Comparison of ENCODE assay signal across 12 mouse cellular contexts in the genomic region with DNA sequence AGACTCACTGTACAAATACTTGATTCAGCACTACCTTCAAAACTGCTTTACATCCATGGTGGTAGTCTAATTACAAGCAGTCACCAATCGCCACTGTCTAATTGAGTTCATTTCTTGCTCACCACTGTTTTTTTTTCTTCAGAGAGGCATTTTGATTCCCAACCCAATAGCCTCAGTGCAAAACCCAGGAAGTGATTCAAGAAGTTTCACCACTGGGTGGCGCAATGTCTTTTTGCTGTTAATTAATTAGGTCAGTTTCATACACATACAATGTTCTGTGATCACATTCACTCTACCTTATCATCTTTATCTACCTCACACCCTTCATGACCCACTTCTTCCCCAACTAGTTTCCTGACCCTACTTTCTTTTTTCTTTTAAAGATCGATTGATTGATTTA. TPM values are rescaled to one million over a fixed set of nuclear protein-coding genes. Genes with fewer than 3 reads are reported as not detected.
DNase-seq lines count a peak whose midpoint lies in the region; ATAC-seq and TF ChIP-seq lines count a peak whose summit lies in the region.
"Had no signal": no experiment of that assay in that cellular context is flagged by ENCODE, and none has a peak within 500 bp of the region (broad histone marks: within the 10 kb centered on the region; RNA-seq: fewer than 3 reads in every experiment).

No protein-coding gene starts in this region.

- TF ChIP-seq CTCF in liver, adult 2 months (IDR thresholded peaks at IDR 0.05; ENCODE audit: low read depth, low read length) = no peak
- TF ChIP-seq CTCF in E14TG2a.4 (conservative IDR thresholded peaks at IDR 0.05; ENCODE audit: low read length) = peak; percentile 12; the same call in 1 of the 2 replicates

- no peak overlapping the region for H3K27ac ChIP-seq in liver, adult 2 months (replicated peaks; ENCODE audit: insufficient read depth, low read depth, low read length)
- H3K27ac ChIP-seq in liver, embryonic 12.5 days = no peak overlapping the region
- H3K27ac ChIP-seq: limb, embryonic 15.5 days had no signal

- 0 out of 2 replicates have a peak, but pooled peaks cover 3% of the 10 kb centered on the region for H3K4me1 ChIP-seq in liver, adult 2 months (ENCODE audit: control insufficient read depth, insufficient read depth, low read length)
- H3K4me1 ChIP-seq in liver, embryonic 12.5 days = peaks cover 4% of the 10 kb centered on the region
- peaks cover 6% of the 10 kb centered on the region for H3K4me1 ChIP-seq in E14TG2a.4 (replicated peaks; ENCODE audit: low read depth, low read length)

- H3K9ac ChIP-seq in liver, adult 2 months (ENCODE audit: low read depth, low read length) = no peak overlapping the region
- H3K9ac ChIP-seq in liver, embryonic 12.5 days = no peak overlapping the region
- H3K9ac ChIP-seq: limb, embryonic 15.5 days had no signal

- no peaks in the 10 kb centered on the region for H3K9me3 ChIP-seq in liver, embryonic 12.5 days (replicated peaks)
- peaks cover 33% of the 10 kb centered on the region for H3K9me3 ChIP-seq in E14TG2a.4 (ENCODE audit: low read length)
- H3K9me3 ChIP-seq: G1E; limb, embryonic 15.5 days had no signal

- no peaks in the 10 kb centered on the region for H3K36me3 ChIP-seq in liver, adult 2 months (ENCODE audit: control insufficient read depth, insufficient read depth, low read length)
- H3K36me3 ChIP-seq in liver, embryonic 12.5 days = no peaks in the 10 kb centered on the region
- no peaks in the 10 kb centered on the region for H3K36me3 ChIP-seq in E14TG2a.4 (ENCODE audit: insufficient read depth, low read length)
- H3K36me3 ChIP-seq: G1E; limb, embryonic 15.5 days had no signal

- H3K27me3 ChIP-seq in liver, adult 2 months (ENCODE audit: control insufficient read depth, insufficient read depth, low read length) = no peaks in the 10 kb centered on the region
- peaks cover 7% of the 10 kb centered on the region; the same call in 1 of the 2 replicates for H3K27me3 ChIP-seq in liver, embryonic 12.5 days (replicated peaks)
- H3K27me3 ChIP-seq in E14TG2a.4 (ENCODE audit: insufficient read depth, low read length) = no peaks in the 10 kb centered on the region
- H3K27me3 ChIP-seq: limb, embryonic 15.5 days had no signal

- H3K79me2 ChIP-seq in liver, adult 2 months (ENCODE audit: control insufficient read depth, insufficient read depth, low read length) = no peaks in the 10 kb centered on the region

- peak; percentile 11 for DNase-seq in embryo, embryonic 10 days (ENCODE audit: low spot score)
- DNase-seq in embryo, embryonic 9.5 days (ENCODE audit: extremely low spot score) = no peak
- DNase-seq in liver, adult 2 months (ENCODE audit: extremely low read depth, low read depth, low spot score) = peak; percentile 10
- peak; percentile 46 for DNase-seq in lung, postnatal 14 days
- no peak for DNase-seq in layer of hippocampus, adult 11-12 months (ENCODE audit: low spot score)
- DNase-seq: kidney, adult 18-20 months; thymus, adult 18-20 months had no signal

- no peak overlapping the region for H3K4me2 ChIP-seq in liver, embryonic 12.5 days
- H3K4me2 ChIP-seq: limb, embryonic 15.5 days had no signal

- WGBS in liver, adult 2 months = 79% methylated on average over 3 of the region's 3 CpGs
- WGBS in liver, embryonic 12.5 days (ENCODE audit: insufficient replicate concordance) = 67% methylated on average over 3 of the region's 3 CpGs

- no peak for ATAC-seq in liver, embryonic 12.5 days
- ATAC-seq in activated CD4-positive, CD25-positive, alpha-beta regulatory T cell, adult 4 months = no peak

- no peak overlapping the region for H3K4me3 ChIP-seq in liver, adult 2 months (ENCODE audit: insufficient read depth, low read depth, low read length)
- no peak overlapping the region for H3K4me3 ChIP-seq in liver, embryonic 12.5 days
- H3K4me3 ChIP-seq in E14TG2a.4 (replicated peaks; ENCODE audit: low read length) = no peak overlapping the region
- H3K4me3 ChIP-seq: limb, embryonic 15.5 days had no signal

- TF ChIP-seq POLR2A in liver, adult 2 months (IDR thresholded peaks at IDR 0.05; ENCODE audit: extremely low read depth, insufficient read depth, low read length) = no peak

RNA-seq across cellular contexts. Expression of a gene that starts 4.3 kb away (rescaled TPM):
- total RNA-seq in liver, adult 2 months (2014; rRNA removed) = 2.6 and 3.0 TPM in 2 replicates
- polyA plus RNA-seq in liver, adult 2 months (2012; rRNA removed) = 2.8 and 3.1 TPM in 2 replicates
- 10.2 and 11.0 TPM in 2 replicates for polyA plus RNA-seq in liver, embryonic 12.5 days (2016; fragmentation: Nextera tagmentation; extraction: Ambion mirVana)
- polyA plus RNA-seq in activated CD4-positive, CD25-positive, alpha-beta regulatory T cell, adult 4 months (2017; shearing (Covaris generic)) = 10 to 100 TPM in 1 of 2 experiments, 1 to 10 TPM in 1; 9.0 to 15.8 TPM

RNA-seq across cellular contexts. Expression of a gene that starts 14.9 kb away (rescaled TPM):
- total RNA-seq in liver, adult 2 months (2014; rRNA removed) = 0.65 and 1.1 TPM in 2 replicates
- polyA plus RNA-seq in liver, adult 2 months (2012; rRNA removed) = 1.3 and 1.4 TPM in 2 replicates
- 6.4 and 6.6 TPM in 2 replicates for polyA plus RNA-seq in liver, embryonic 12.5 days (2016; fragmentation: Nextera tagmentation; extraction: Ambion mirVana)
- polyA plus RNA-seq in activated CD4-positive, CD25-positive, alpha-beta regulatory T cell, adult 4 months (2017; shearing (Covaris generic)) = 1 to 10 TPM; 1.3 to 1.6 TPM

RNA-seq across cellular contexts. Expression of a gene that starts 20.5 kb away (rescaled TPM):
- under 0.01 TPM in 1 of 2 replicates, not detected in the other for total RNA-seq in liver, adult 2 months (2014; rRNA removed)
- not detected in 2 replicates for polyA plus RNA-seq in liver, adult 2 months (2012; rRNA removed)
- 0.06 TPM in 2 replicates for polyA plus RNA-seq in liver, embryonic 12.5 days (2016; fragmentation: Nextera tagmentation; extraction: Ambion mirVana)
- polyA plus RNA-seq in activated CD4-positive, CD25-positive, alpha-beta regulatory T cell, adult 4 months (2017; shearing (Covaris generic)) = not detected
- polyA plus RNA-seq: G1E had no signal

Comparison
In these comparisons a context has a peak if more than half of its experiments do, and no peak if none do; other contexts are left out.
1. DNase-seq: peak in embryo, embryonic 10 days (single experiment), liver, adult 2 months (single experiment) and lung, postnatal 14 days (single experiment); none in embryo, embryonic 9.5 days (single experiment) and layer of hippocampus, adult 11-12 months (single experiment).